Mouse (Mus musculus) left cerebral cortex, postnatal 14 days (tissue): ENCODE data around the gene Rexo1. TPM values are rescaled to one million over a fixed set of nuclear protein-coding genes. Genes with fewer than 3 reads are reported as not detected.
A peak's percentile ranks its signal among the peaks of the same experiment; 100 is the strongest.

ENCODE experiments used
- DNase-seq, 2 experiments: peaks; one replicate each; pipeline ENCODE4 v3.0.0; 2021 to 2022; ENCODE audit warnings: low spot score in 2 of 2, mixed read lengths in 1 of 2
- intact Hi-C: fragments of 180-260 bp; cut with DNase I; formaldehyde crosslinking; loops from one replicate; pipeline ENCODE4 v1.15.1; 2025
- total RNA-seq, 2 experiments: library from RNA; stranded (reverse); gene quantifications; 2 replicates each; pipeline ENCODE4 v1.2.3; 2021

Rexo1 gene
- total RNA-seq, 2 experiments from 2014 or later, result 44.5 to 46.3 TPM

DNA sequence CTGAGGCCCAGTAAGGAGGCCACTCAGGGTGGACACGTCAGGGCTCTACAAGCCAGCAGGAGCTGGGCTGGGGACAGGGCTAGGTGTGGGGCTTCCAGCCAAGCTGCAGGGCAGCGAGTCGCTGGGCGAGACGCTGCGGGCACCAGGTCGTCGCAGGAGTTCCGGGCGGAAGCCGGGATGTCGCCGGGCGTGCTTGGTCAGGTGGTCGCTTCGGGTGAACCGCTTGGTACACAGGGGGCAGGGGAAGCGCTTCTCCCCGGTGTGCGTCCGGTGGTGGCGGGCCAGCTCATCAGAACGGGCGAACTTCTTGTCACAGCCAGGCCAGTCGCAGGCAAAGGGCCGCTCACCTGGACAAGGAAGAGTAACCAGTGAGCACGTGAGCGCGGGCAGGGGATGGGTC, 7.5 kb upstream of the Rexo1 start:
- no peak for DNase-seq
- intact Hi-C loops, result no loop called here

DNA sequence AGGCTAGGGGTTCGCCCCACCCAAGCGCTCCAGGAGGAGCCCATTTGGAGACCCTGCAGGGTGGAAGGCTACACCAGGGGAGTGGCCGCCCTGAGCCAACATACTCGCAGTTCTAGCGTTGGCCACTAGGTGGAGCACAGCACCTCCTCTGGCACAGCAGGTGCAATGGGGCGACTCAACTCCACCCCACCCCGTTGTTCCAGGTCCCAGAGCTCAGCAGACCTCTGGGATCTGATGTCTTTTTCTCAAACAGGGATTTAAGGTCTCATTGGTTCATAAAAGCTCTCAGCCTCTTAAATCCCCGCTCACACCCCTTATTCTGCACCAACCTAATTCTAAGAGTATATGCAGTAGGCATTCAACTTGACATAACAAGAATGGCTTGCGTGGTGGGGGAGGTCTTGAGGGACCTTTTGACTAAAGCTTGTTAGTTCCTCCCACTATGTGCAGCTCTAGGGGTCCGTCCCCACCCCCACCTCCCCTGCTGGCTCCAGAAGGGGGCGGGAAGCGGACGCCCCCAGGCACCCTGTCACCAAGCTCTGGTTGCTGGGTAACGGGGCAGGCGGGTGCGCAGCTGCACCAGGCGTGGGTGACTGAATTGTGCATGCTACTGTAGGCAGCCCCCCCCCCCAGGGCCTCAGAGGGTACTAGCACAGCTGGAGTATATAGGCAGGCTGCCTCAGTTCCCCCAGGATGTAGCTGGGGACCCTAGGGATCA, 5.2 kb upstream of the Rexo1 start:
- intact Hi-C loops, result no loop called here
- DNase-seq, result peak; percentile 92 to 94

DNA sequence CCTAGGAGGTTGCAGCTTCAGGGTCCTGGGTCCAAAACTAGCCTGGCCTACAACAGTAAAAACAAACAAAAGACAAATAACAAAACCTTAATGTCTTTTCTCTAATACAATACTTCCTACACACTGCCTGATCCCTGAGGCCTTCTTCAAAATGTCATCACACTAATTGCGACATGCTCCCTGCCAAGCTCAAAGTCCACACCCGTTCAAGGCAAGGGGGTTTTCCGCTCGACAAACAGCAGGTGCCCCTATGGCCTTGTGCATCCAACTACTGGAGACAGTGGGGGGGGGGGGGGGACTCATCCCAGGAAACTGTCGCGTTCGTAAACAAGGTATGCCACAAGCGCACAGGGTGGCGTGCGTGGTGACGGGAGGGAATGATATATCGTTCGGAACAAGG, 739 bp downstream of the Rexo1 start:
- intact Hi-C loops, result no loop called here

DNA sequence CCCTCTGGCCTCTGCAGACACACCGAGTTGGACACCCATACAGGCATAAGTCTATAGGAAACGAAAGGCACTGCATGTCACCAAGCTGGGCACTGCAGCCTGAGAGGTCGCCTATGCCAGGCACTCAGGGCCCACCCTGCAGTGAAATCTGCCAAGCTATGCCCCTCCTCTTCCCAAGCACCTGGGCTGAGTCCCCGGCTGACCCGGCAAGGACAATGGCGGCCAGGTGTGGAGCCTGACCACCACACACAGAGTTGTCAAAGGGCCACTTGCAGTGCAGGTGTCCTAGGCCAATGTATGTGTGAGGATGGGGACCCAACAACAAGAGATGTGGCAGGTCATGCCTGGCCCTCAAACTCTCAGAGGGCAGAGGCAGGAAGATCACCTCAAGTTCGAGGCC, 1.9 kb downstream of the Rexo1 start:
- no peak for DNase-seq
- intact Hi-C loops, result no loop called here

More for the DNA sequence above, 739 bp downstream of the Rexo1 start:
- DNase-seq, result no peak

DNA sequence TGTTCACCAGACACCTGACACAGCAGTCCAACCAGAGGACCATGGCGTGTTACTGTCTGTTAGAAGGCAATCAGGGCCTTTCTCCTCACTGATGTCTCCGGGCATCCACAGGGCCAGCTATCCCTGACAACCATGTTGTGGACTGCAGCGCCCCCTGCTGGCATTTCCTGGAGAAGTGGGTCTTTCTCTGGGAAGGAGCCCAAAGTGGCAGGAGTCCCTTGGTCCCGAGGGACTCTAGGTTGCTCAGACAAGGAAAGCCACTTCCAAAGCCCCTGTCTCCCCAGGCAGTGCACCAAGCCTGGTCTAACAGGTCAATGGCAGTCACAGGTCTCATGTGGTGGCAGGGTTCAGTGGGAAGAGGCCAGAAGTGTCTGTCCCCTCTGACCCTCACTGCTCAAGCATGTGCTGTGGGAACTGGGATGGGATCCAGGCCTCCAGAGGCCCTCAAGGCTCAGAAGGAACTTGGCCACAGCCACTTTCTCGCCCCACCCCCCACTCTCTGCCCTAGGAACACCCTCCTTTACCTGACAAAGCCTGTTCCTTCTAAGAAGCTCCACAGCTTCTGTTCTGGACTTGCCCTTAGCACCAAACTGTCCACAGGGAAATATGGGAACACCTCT, 3.9 kb downstream of the Rexo1 start:
- intact Hi-C loops, result no loop called here
- DNase-seq, result peak; percentile 75

DNA sequence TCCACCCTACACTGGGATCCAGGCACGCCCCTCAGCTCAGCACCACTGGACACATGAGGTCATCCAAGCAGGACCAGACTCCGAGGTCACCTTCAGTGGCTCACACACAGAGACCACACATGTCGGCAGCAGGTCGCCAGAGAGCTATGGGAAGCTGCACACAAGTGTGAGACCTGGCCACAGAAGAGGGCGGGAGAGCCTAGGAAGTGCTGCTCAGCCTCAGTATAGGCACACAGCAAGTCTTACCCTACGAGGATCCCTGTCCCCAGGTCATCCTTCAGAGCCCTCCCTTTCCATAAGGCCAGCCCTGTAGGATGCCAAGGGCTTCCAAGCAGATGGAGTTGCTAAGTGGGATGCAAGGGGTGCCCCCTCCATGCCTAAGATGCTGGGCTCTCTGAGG, 7.4 kb downstream of the Rexo1 start:
- DNase-seq, result no peak
- intact Hi-C loops, result no loop called here

DNA sequence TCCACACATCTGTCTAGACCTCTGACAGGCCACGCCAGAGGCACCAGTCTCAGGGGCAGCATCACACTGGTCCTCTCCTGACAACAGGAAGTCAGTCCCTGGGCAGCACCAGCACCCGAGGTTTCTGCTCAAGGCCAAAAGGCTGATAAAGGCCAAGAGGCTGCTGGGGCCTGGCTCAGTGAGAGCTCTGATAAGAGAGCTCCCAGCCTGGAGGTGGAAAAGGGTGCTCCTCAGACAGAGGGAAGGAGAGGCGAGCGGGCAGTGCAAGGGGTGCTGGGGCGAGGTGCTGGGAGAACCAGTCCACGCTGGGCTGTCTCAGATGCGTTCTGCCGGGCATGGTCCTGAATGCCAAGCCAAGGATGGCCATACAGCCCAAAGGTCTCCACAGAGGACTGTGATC, 7.8 kb downstream of the Rexo1 start:
- intact Hi-C loops, result no loop called here
- DNase-seq, result no peak

DNA sequence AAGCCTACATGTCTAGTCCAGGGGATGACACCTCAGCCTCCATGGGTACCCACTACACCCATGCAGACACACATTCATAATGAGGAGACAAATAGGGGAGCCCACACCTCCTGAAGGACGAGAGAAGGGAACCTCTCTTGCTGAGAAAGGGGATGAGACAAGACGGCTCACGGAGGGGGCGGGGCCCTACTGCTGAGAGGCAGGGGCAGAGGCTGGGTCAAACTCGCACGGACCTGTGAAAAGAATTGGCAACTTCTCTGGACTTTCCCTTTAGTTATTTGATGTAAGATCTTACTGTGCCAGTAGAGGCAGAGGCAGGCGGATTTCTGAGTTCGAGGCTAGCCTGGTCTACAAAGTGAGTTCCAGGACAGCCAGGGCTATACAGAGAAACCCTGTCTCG, 9.0 kb downstream of the Rexo1 start:
- intact Hi-C loops, result no loop called here
- no peak for DNase-seq

DNA sequence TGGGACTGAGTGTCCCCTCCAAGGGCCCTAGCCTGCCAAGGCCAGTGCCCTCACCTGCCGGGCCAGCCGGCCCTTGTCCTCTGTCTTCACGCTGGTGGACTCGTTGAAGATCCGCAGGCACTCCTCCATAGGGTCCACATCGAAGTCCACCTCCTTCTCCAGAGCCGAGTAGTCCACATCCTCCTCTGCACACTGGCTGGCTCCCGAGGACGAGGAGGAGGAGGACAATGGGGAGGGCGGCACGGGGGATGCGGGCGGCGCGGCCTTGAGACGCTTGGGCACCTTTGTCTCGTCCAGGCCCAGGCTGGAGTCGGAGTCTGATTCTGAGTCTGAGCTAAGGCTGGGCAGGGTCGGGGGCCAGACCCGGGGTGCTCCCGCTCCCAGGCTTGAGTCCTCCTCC, 12.1 kb downstream of the Rexo1 start:
- intact Hi-C loops, result loop anchor here (5.0 kb wide), 1 partner anchor 102 kb away; no protein-coding TSS in a partner anchor
- DNase-seq, result no peak

DNA sequence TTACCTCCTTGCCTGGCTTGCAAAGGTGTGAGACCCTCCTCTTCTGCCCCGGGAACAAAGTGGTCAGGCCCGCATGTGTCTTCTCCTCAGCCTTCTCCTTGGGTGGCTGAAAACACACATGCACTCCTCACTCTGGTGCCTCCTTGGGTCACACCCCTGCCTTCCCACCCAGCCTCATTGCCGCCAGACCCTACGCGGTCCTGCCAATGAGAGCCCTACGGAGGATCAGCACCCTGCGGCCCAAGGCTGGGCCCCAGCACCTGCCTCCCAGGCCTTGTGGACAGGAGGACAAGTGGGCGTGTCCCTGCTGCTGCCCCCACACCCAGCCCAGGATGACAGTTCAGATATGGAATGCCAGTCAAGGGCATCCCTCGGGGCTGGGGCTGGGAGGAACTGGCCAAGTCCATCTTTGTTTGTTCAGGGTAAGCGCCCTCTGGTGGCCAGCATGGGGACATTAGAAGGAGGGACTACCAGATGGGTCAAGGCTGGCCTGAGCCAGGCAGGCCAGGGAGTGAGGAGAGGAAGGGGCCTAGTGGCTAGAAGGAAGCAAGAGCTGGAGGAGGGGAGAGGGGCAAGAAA, 12.8 kb downstream of the Rexo1 start:
- peak; percentile 56 to 60 for DNase-seq
- intact Hi-C loops, result loop anchor here (5.0 kb wide), 1 partner anchor 101 kb away; no protein-coding TSS in a partner anchor

DNA sequence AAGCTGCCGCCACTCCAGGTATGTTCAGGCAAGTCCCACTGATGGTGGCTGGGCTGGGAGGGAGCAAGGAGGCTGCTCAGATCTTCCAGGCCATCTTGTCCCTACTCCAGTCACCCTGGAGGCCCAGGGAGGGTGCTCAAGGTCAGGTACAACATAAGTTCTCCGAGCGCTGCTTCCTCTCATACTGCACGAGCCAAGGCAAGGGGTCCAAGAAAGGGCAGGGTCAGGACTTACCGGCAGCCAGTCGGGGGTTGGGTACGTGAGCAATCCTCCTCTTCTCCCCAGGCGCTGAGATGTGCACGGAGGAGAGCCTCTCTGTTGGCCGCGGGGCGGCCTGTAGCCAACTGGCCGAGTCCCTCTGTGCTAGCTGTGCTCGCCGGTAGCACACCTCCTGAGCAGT, 13.8 kb downstream of the Rexo1 start:
- DNase-seq, result no peak
- intact Hi-C loops, result loop anchor here (5.0 kb wide), 1 partner anchor 100 kb away; no protein-coding TSS in a partner anchor

DNA sequence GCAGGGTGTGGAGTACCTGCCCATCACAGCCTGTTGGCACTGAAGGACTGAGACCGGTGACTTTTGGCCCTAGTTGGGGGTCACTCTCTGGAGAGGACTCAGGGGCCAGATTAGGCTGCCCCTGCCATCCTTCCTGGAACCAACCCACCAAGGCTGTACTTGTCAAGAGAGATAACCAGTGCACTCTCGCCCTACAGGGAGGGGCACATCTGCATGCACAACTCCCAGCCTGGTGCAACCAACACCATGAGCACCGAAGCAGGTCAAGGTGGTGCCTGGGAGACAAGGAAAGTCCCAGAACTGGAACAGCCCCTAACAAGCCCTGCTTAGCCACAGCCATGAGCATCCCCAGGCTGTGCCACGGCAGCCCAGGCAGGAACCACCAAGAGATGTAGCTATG, 14.4 kb downstream of the Rexo1 start:
- no peak for DNase-seq
- intact Hi-C loops, result loop anchor here (5.0 kb wide), 1 partner anchor 100 kb away; no protein-coding TSS in a partner anchor

DNA sequence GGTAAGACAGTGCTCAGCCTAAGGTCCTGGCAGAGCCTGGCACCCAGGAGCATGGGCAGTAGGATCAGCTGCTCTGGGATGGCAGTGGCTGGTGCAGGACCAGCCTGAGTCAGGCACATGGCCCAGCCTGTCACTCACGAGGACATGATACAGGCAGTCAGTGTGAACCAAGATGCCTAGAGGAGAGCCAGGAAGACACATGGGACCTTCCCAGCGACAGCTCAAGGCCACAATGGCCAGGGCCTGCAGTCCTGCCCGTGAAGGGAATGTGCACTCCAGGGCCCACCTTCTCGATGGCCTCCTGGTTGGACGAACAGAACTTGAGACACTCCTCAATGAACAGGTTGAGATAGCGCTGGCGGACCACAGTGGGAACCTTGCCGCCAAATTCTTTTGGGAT, 15.8 kb downstream of the Rexo1 start:
- no peak for DNase-seq
- intact Hi-C loops, result loop anchor here (5.0 kb wide), 1 partner anchor 98 kb away; no protein-coding TSS in a partner anchor

DNA sequence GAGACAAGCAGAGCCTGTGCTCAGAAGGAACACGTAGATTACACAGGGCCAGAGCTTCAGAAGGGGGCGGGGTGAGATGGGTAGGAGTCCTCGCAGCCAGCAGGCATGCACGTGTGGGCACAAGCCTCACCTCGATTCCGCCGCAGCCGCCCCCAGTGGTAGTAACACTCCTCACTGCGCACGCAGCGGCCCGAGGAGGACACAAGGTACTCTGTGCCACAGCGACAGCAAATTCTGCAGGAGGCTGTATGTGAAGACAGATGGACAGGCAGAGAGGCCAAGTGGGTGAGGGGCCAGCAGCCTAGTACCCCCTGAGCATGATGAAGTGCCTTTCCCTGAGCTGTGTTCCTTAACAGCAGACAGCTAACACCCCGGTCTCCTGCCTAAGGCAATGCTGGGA, 17.5 kb downstream of the Rexo1 start:
- DNase-seq, result no peak
- intact Hi-C loops, result no loop called here

DNA sequence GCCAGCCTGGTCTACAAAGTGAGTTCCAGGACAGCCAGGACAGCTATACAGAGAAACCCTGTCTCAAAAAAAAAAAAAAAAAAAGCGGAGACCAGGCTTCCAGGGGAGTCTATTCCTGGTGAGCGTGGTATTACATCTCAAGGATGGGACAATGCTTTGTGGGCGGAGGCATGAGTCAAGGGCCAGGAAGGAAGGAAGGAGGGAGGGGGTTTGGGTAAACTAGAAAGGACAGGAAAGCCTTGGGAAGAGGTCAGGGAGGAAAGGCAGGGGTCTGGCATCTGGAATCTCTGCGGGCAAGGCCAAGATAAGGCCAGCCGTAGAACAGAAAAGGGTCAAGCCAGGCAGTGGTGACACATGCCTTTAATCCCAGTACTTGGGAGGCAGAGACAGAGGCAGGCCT, 21.9 kb downstream of the Rexo1 start:
- intact Hi-C loops, result no loop called here
- DNase-seq, result no peak

DNA sequence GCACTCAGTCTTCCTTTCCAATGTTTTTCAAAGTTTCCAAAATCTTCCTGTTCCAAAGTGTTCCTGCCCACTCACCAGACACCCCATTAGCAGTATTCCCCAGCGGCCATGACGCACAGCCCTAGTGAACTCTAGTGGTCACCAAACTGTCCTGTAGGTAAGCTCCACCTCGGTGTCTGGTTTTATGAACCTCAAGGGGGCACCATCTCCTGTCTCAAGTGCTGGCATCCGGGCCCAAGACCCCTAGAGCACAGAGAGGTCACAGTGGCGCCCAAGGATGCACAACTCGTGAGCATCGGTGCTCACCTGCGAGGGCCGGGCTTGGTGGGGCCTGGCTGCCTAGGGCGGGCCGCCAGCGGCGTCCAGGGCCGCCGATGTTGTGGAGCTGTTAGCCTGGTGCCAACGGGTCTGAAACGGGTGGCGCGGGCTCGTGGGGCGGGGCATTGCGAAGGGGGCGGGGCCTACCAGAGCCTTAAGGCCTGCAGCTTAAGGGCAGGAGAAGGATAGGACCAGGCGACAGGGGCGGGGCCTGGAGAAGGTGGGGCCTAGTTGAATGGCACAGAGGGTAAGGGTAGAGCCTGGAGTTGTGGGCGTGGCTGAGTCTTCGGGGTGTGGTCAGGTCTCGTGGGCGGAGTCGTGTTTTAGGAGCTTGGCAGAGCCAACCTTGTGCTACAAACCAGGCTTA, 22.5 kb downstream of the Rexo1 start, which contains the start of gene Atp8b3:
Atp8b3 (minus strand) TSS at position 415 of the 685 bp plus-strand sequence.
- peak in 1 of 2 experiments; percentile 62 for DNase-seq
- intact Hi-C loops, result no loop called here

DNA sequence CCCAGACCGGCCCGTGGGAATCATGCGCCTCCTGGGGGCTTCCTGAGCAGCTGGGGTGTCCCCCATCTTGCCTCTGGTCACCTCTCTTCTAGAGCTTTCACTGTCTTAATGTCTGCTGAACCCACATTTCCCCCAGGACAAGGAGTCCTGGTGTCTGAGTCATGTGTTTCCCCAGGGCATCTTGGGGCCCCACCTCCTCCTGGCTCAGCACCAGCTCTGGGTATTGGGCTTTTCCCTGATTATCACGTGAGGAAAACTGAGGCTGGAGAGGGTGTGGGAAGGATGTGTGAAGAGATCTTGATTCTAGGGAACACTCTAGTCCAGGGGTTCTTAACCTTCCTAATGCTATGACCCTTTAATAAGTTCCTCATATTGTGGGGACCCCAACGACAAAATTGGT, 23.2 kb downstream of the Rexo1 start:
- DNase-seq, result no peak
- intact Hi-C loops, result no loop called here

DNA sequence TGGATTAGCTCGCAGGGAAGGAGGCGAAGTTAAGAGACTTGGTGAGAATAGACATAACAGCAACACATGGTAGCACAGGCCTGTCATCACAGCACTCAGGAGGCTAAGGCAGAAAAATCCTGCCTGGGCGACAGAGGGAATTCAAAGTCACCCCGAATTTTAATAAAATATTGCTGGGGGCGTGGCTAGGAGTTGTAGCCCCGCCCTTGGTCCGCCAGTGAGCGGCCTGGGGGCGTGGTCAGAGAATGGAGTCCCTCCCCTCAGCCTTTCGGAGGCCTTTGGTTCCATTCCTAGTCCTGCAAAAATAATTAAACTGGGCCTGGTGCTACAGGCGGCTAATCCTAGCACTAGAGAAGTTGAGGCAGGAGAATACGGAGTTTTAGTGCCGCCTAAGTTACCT, 25.6 kb downstream of the Rexo1 start:
- intact Hi-C loops, result no loop called here
- DNase-seq, result no peak

DNA sequence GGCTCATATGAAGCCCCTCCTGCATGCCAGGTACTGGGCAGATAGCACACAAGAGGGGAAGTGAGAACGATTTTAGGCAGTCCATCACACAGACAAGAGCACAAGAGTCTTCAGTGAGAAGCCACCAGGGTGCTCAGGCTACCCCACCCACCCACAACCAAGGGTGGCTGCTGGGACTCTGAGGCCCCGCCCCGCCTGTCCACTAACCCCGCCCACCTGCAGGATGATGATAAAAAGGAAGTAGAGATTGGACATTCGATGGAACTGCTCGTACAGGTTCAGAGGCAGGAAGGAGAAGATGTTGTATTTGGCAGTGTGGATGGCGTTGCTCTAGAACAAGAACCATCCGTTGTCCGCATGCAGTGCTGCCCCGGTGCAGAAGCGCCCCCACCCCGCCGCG, 26.3 kb downstream of the Rexo1 start:
- intact Hi-C loops, result no loop called here
- no peak for DNase-seq

DNA sequence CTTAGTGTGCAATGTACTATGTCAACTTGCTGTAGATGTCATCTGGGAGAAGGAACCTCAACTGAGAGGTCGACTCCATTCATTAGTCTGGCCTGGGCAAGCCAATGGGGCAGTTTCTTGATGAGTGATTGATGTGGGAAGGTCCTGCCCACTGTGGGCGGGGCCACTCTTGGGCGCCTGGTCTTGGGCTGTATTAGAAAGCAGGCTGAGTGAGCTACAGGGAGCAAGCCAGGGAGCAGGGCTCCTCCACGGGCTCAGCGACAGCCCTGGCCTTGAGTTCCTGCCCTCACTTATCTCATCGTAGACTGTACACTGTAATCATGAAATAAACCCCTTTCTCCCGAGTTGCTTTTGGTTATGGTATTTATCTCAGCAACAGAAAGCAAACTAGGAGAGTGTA, 27.7 kb downstream of the Rexo1 start:
- intact Hi-C loops, result no loop called here

More for the DNA sequence above, 27.7 kb downstream of the Rexo1 start:
- DNase-seq, result no peak
